Mouse (Mus musculus) adrenal gland, postnatal 10 days (tissue): ENCODE measurements around the gene Crygs. TPM values are rescaled to one million over a fixed set of nuclear protein-coding genes. Genes with fewer than 3 reads are reported as not detected.
"Not testable (repeated sequence)": the region's sequence is repeated elsewhere in the genome, so short reads cannot be mapped to it uniquely, and the experiment has no call there.

ENCODE experiments used
- DNase-seq: peaks from one replicate; pipeline ENCODE4 v3.0.0; 2021; ENCODE audit warnings: mixed read lengths
- total RNA-seq, 2 experiments: library from RNA; stranded (reverse); gene quantifications; 2 replicates each; pipeline ENCODE4 v1.2.3; 2021

The Crygs gene
- total RNA-seq, 2 experiments from 2014 or later = not detected

- no peak for DNase-seq
These were observed 21.4 kb downstream of the Crygs start for GRCm38 (mm10) chr16:22789908-22790367.

- no peak for DNase-seq
These were observed 28.7 kb downstream of the Crygs start for GRCm38 (mm10) chr16:22782686-22783085.

DNA sequence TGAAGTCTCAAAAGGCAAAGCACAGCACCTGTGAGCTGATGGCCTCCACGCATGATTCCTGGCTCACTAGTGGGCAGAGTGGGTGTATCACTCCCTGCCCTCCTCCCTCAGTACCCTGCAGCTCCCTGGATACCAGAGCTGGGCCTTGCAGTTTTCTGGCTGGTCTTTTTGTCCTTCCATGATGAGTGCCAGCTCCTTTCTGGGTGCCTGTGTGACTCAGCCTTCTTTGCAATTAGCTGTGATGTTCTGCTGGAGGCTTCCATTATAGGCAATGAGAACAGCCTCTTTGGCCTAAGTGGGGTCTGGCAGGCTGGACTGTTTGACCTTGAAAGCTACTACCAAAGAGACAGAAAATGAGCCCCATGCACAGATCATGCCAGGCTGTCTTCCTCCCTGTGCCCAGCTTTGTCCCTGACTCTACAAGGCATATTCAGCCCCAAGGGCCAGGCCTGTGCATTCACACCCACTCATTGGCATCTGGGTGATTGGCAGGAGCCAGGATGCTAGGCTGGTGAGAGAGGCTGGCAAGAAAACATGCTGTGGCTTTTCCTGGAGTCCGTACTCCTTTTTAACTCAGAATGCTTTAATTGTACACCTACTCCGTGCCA is 32.0 kb downstream of the Crygs start:
- no peak for DNase-seq

DNA sequence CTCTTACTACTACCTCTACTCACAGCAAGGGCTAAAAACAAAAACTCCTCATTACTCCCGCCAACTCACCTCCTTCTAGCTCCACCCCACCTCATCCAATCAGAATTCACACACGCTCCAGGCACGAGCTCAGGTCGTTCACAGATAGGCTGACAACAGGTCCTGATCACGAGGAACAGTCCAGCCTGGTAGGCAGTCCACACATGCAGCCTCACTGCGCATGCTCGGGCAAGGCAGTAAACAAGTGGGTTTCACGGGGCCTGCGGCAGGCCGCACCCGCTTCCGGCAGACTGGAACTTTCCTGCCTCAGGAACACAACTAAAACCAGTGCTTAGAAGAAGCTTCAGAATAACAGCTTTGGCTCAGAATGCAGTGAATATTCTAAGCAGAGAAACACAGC is 33.1 kb downstream of the Crygs start:
- DNase-seq = not testable (repeated sequence)

DNA sequence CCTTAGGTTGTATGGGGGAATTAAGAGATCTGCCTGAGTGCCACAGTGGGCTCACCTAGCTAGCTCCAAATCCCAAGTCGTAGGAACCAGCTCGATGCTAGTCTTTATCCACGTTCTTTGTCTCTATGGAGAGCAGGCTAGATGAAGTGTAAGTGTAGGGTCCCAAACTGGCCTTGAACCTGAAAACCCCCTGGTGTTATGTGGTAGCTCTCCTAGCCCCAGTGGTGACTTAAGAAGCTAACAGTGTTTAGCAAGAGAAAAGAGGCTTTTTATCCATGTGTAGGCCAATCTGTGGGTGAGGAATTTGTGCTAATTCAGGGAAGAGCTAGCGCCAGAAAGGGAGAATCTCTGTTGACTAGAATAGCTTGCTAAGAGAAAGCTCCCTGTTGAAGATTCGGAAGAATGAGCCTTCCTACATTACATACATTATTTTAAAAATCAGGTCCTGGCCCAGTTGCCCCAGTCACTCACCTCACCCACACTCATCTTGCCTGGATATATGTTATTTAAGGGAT is 35.8 kb downstream of the Crygs start:
- DNase-seq = no peak

- no peak for DNase-seq
These were observed 42.7 kb downstream of the Crygs start for GRCm38 (mm10) chr16:22768661-22769060.

GRCm38 (mm10) chr16:22767405-22767804 is 44.0 kb downstream of the Crygs start:
- no peak for DNase-seq

DNA sequence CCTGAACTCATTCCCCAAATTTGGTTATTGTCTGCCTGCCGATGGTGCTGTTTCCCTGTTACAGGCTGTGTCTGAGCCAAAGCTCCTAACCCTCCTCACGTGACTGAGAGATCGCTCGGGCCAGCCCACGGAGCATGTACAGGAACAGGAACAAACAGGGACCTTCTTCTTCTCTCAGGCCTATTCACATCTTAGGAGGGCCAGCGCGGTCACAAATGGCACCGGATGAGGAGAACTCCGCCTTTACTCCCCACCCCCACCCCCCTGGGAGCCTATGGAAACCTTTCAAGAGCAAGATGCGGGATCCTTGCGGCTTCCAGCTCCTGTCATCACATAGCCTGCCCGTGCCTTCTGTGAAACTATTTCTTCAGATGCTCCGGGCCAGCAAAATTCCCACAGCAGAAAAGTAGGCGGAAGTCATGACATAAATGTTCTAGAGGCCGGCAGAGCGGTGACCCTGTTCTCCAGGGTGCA is 44.6 kb downstream of the Crygs start:
- peak; percentile 16 for DNase-seq

- no peak for DNase-seq
These were observed 45.8 kb downstream of the Crygs start for GRCm38 (mm10) chr16:22765531-22765930.

Other genes starting within 250 kb of the Crygs start
- gene Dgkg, start 154.4 kb downstream of the Crygs start, total RNA-seq = 1 to 10 TPM; 2.3 to 3.1 TPM
- gene Tbccd1, start 46.1 kb upstream of the Crygs start, total RNA-seq = 10 to 100 TPM; 16.8 to 20.4 TPM
- gene Dnajb11, start 46.3 kb upstream of the Crygs start, total RNA-seq = 10 to 100 TPM; 59.9 to 65.8 TPM
- gene Ahsg, start 79.7 kb upstream of the Crygs start, total RNA-seq = 1,000 to 10,000 TPM; 3,016 to 7,289 TPM
- 100 to 1,000 TPM in 1 of 2 experiments, 10 to 100 TPM in 1; 87.0 to 166 TPM for gene Fetub, start 106.8 kb upstream of the Crygs start, total RNA-seq
- 100 to 1,000 TPM in 1 of 2 experiments, 10 to 100 TPM in 1; 96.2 to 217 TPM for gene Hrg, start 139.5 kb upstream of the Crygs start, total RNA-seq
- gene Kng2, start 217.9 kb upstream of the Crygs start, total RNA-seq = 10 to 100 TPM; 27.4 to 62.7 TPM
- gene Kng1, start 246.3 kb upstream of the Crygs start, total RNA-seq = 100 to 1,000 TPM; 216 to 507 TPM